Mouse (Mus musculus) liver, adult 2 months (tissue): Measurements from ENCODE around the gene Gm20388. TPM values are rescaled to one million over a fixed set of nuclear protein-coding genes. Genes with fewer than 3 reads are reported as not detected.
A peak's percentile ranks its signal among the peaks of the same experiment; 100 is the strongest.

Source experiments
- DNase-seq: peaks from one replicate; pipeline ENCODE4 v3.0.0-alpha.2; 2011; ENCODE audit warnings: low read depth, low spot score; ENCODE audit errors: extremely low read depth
- H3K27ac ChIP-seq: fragments of 200-500 bp; replicated peaks from 2 replicates; pipeline ENCODE4 v1.5.1; 2012; ENCODE audit warnings: low read depth, mild to moderate bottlenecking, control low read depth, inconsistent platforms, low read length; ENCODE audit not compliant: insufficient read depth
- H3K27me3 ChIP-seq: fragments of 200-500 bp; 2 replicates; pipeline ENCODE4 v1.6.1; 2012; ENCODE audit warnings: mild to moderate bottlenecking, moderate library complexity, low read length, inconsistent platforms; ENCODE audit not compliant: control insufficient read depth, insufficient read depth
- H3K36me3 ChIP-seq: fragments of 200-500 bp; 2 replicates; pipeline ENCODE4 v1.6.1; 2012; ENCODE audit warnings: low read length, inconsistent platforms; ENCODE audit not compliant: control insufficient read depth, insufficient read depth
- H3K4me1 ChIP-seq: fragments of 200-500 bp; 2 replicates; pipeline ENCODE4 v1.6.1; 2011; ENCODE audit warnings: low read length; ENCODE audit not compliant: control insufficient read depth, insufficient read depth
- H3K4me3 ChIP-seq: fragments of 200-500 bp; 2 replicates; pipeline ENCODE4 v1.5.1; 2011; ENCODE audit warnings: low read depth, mild to moderate bottlenecking, control low read depth, low read length, moderate library complexity; ENCODE audit not compliant: insufficient read depth
- H3K79me2 ChIP-seq: fragments of 200-500 bp; 2 replicates; pipeline ENCODE4 v1.6.1; 2012; ENCODE audit warnings: inconsistent platforms, mild to moderate bottlenecking, low read length, moderate library complexity; ENCODE audit not compliant: control insufficient read depth, insufficient read depth
- H3K9ac ChIP-seq: fragments of 200-500 bp; 2 replicates; pipeline ENCODE4 v1.6.1; 2012; ENCODE audit warnings: low read depth, mild to moderate bottlenecking, control low read depth, inconsistent platforms, low read length
- CTCF ChIP-seq: fragments of 200-500 bp; IDR thresholded peaks from 2 replicates; pipeline ENCODE4 v1.5.1; 2011; ENCODE audit warnings: low read depth, low read length, control low read depth
- POLR2A ChIP-seq: fragments of 200-500 bp; IDR thresholded peaks from 2 replicates; pipeline ENCODE4 v1.6.1; 2011; ENCODE audit warnings: low read length, control low read depth; ENCODE audit not compliant: insufficient read depth; ENCODE audit errors: extremely low read depth
- WGBS: fragments of 180-500 bp; shearing (Covaris S2); methylation state at CpG from one replicate; pipeline ENCODE4 v1.1.7; 2018; 5-methylcytosine and 5-hydroxymethylcytosine counted together
- polyA plus RNA-seq: library from polyadenylated mRNA; depleted of rRNA; stranded (reverse); fragments of >200 nt; gene quantifications from 2 replicates; pipeline ENCODE4 v1.2.3, GENCODE M21; 2012
- total RNA-seq: library from RNA; depleted of rRNA; stranded (reverse); fragments of >200 nt; gene quantifications from 2 replicates; pipeline ENCODE4 v1.2.3, GENCODE M21; 2014

Gm20388 gene
- total and polyA plus RNA-seq, 2 experiments = 6.4 to 19.9 TPM

DNA sequence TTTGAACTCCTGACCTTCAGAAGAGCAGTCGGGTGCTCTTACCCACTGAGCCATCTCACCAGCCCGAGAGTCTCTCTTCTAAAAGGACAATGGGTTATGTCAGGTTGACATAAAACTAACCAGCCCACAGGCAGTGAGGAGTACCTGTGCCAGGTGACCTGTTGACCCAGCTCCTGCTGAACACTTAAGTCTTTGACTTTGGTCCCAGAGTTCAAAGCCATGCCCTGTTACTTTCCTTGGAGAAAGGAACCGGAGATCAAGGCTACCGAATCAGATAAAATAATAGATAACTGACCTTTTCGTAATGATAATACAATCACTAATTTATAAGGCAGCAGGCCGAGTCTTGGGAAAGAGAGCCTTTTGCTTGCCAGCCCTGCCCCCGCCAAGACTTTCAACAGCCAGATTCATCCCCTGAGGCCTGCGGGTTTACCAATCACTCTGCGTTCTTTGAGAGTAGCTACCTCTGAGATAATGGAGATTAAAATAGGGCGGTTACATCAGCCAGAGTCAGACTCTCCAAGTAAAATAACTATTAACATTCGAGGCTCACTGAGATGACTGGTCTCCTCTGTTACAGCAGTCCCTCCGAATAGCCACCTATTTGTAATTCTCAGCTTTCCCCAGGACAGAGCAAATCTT is 2021.5 kb downstream of the Gm20388 start:
- peak; percentile 69 for DNase-seq
- no peaks in the 10 kb centered on the region for H3K79me2 ChIP-seq
- H3K4me1 ChIP-seq = peaks cover 28% of the 10 kb centered on the region
- WGBS = 36% methylated on average over 12 of the region's 12 CpGs
- no peak overlapping the region for H3K4me3 ChIP-seq
- H3K27me3 ChIP-seq = no peaks in the 10 kb centered on the region
- TF ChIP-seq POLR2A = no peak
- TF ChIP-seq CTCF = no peak
- no peak overlapping the region for H3K9ac ChIP-seq
- peaks cover 14% of the 10 kb centered on the region; the same call in 1 of the 2 replicates for H3K36me3 ChIP-seq
- H3K27ac ChIP-seq = peak overlapping the region; percentile 28

DNA sequence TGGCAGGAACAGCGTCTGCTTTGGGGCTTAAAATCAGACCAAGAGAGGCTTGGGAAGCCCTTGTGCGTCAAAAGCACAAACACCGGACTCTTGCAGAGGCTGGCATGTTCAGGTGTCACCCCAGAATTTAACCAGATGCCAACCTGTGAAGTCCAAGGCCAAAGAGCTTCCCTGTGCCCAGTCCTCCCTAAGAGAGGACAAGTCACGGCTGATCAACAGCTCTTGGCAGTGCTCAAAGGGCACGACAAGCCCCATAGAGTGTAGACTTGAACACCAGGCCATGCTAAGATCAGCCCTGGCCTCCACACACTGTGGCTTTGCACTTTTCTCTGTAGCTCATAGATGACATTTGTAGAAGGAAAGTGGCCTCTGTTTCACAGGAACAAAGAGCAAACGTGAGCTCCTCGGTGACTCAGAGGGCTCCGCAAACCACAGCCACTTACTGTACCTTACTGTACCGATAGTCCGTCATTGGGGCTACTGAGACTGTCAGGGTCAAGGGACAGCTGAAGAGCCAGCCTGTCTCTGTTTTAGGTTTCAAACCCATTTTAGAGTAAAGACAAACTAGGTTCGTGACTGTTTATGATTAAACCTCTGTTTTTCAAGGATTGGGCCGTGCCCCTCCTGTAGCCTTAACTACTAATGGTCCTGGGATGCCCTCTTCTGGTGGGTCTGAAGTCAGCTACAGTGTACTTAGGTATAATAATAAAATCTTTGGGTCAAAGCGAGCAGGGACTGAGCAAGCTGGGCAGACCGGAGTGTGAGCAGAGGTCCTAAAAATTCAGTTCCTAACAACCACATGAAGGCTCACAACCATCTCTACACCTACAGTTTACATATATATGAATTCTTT is 2022.3 kb downstream of the Gm20388 start:
- Histone ChIP-seq H3K4me1 (peaks cover 28% of the 10 kb centered on the region), H3K9ac (no peak overlapping the region), H3K36me3 (peaks cover 20% of the 10 kb centered on the region), H3K79me2 (no peaks in the 10 kb centered on the region), H3K4me3 (no peak overlapping the region), H3K27me3 (no peaks in the 10 kb centered on the region), H3K27ac (peak overlapping the region; percentile 28)
- WGBS = 66% methylated on average over 14 of the region's 14 CpGs
- DNase-seq = peak; percentile 92
- TF ChIP-seq POLR2A = no peak
- TF ChIP-seq CTCF = no peak

DNA sequence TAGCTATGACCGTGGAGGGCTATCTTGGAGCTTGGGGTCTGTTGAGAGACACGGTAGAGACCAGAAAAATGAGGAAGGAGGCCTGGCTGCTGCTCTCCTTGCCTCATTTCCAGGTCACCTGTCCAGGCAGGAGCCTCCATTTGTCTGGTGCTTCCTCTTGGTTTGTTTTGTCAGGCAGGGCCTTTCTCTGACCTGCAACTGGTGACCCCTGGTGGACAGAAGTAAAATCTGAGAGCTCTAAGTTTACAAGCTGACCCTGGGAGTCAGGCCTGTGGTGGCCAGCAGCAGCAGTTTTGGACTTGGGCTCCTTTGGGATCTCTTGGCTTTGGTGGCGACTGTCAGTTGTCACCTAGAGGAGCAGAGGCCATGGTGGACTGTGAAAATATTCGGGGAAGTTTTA is 2023.9 kb downstream of the Gm20388 start:
- peak; percentile 59 for DNase-seq
- Histone ChIP-seq H3K4me3 (no peak overlapping the region), H3K27me3 (no peaks in the 10 kb centered on the region), H3K36me3 (peaks cover 33% of the 10 kb centered on the region), H3K9ac (no peak overlapping the region), H3K79me2 (no peaks in the 10 kb centered on the region), H3K4me1 (peaks cover 29% of the 10 kb centered on the region), H3K27ac (no peak overlapping the region)
- WGBS = 36% methylated on average over 4 of the region's 4 CpGs
- TF ChIP-seq POLR2A (no peak), CTCF (peak; percentile 60)

DNA sequence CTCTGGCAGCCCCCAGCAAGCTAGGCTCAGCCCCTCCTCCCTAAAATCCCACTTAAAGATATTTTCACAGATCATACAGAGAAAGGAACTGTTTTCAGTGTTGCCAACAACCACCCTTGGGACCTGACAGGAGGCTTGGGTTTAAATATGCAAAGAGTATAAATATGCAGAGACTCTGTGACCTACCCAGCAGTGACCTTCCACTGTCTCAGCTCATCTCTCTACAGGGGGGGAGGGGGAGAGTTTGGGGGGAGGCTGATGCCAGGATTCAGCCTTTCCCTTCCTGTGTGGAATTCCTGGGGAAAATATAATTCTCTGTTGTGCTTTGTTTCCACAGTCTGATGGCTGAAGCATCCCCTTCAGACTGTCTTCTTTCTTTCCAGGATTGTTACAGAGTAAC is 2024.3 kb downstream of the Gm20388 start:
- Histone ChIP-seq H3K36me3 (peaks cover 36% of the 10 kb centered on the region), H3K9ac (no peak overlapping the region), H3K79me2 (no peaks in the 10 kb centered on the region), H3K4me3 (no peak overlapping the region), H3K27ac (no peak overlapping the region), H3K4me1 (peaks cover 32% of the 10 kb centered on the region), H3K27me3 (no peaks in the 10 kb centered on the region)
- DNase-seq = no peak
- TF ChIP-seq POLR2A = no peak
- no peak for TF ChIP-seq CTCF

DNA sequence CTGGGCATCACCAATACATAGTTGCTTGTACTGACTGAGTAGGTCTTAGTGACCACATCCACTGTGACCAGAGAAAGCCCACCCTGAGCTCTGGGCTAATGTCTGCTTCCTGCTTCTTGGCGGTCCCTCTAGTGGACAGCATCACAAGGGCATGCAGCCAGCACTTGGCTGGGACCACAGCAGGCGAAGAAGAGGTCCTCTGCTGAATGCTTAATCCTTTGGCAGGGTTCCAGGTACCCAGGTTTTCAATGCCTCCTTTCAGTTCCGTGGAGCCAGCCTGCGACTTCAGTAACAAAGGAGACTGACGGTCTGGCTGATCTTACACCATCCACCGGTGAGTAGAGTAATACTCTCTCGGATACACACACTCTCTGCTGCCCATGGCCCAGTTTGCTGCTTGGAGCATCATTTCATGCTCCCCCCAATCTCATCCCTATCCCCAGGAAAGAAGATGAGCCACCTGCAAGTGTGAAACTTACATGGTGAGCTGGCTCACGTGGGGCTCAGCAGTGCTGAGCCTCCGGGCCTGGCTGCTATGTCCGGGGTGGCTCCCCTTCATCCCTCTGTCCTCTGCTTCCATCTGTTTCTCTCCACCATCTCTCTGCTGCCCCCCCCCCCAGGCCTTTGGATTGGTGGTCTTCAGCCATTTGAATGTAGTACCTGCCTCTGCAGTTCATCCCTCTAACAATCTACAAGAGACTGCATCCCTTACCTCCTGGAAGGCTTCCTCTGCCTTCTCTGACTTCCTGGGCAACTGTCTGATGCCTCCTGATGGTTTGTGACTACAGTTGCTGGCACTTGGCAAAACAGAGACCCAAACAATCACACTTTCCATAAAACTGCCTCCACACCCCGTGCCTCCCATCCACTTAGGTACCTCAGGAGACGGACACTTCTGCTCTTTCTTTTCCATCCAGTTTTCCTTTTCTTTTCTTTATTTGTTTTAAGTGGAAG is 2025.0 kb downstream of the Gm20388 start:
- Histone ChIP-seq H3K36me3 (peaks cover 37% of the 10 kb centered on the region), H3K27ac (no peak overlapping the region), H3K79me2 (no peaks in the 10 kb centered on the region), H3K9ac (no peak overlapping the region), H3K27me3 (no peaks in the 10 kb centered on the region), H3K4me3 (no peak overlapping the region), H3K4me1 (peaks cover 28% of the 10 kb centered on the region)
- DNase-seq = no peak
- TF ChIP-seq POLR2A = no peak
- peak; percentile 52 for TF ChIP-seq CTCF
- WGBS = 70% methylated on average over 12 of the region's 12 CpGs
